Mouse (Mus musculus): ENCODE data around the gene Trpm5.

Gene Trpm5

DNA sequence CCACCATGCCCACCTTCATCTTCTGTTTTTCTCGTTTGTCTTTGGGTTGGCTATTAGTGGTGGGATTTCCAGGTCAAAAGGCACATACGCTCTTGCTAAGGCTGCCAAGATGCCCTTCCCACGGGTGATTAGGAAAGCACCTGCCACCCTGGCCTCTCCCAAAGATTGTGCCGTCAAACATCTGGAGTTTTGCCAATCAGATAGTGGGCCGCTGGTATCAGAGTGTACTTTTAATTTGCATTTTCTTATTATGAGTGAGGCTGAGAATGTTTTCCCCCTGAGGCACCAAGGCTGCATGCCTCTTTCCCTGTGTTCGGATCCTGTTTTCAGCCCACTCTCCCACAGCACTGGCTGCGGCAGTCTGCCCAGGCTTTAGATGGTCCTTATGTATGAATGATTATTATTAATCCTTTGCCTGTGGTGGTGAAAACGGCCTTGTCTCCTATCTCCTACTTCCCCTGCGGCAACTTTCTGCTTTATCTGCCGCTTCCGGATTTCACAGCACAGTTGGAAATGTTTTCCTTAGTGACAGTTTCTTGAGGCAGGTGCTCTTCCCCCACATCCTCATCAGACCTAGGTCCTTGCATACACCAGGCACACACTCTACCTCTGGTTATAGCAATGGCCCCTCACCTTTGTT lies 10.9 kb upstream of the Trpm5 start:
- DNase-seq (ENCODE audit: low spot score in 2 of 2), result no peak

DNA sequence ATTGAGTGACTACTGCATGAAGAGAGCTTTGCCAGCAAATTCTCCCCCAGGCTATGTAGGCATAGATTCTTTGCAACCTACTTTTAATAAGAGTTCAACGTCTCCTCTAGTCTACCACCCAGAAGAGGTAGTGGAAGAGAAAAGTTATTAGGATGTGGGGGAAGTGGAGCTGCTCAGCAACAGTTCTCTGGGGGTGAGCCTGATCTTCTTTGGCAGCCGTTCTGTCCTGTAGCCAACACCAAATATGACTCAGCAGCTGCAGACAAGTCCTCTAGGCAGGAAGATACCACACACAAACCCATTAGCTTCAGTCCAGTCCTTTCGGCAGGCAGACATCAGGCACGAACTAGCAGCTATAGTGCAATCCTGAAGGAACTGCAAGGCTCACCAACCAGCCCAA lies 6.3 kb upstream of the Trpm5 start:
- DNase-seq (ENCODE audit: low spot score in 2 of 2), result no peak

DNA sequence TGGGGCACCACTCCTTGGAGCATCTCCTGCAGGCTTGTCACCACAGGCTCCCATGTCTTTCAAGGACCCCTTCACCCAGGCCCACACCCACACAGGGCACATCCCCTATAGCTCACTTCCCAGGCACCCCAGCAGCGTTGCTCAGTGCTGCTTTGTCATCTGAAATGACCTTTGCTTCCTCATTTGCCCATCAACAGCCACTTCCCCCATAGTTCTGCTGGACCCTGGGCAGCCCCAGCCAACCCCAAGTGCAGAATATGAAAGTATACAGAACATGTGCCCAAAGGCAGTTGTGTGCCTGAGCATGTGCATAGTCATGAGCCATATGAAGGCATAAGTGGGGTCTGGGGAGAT lies 1.1 kb upstream of the Trpm5 start:
- DNase-seq (ENCODE audit: low spot score in 2 of 2), result no peak

DNA sequence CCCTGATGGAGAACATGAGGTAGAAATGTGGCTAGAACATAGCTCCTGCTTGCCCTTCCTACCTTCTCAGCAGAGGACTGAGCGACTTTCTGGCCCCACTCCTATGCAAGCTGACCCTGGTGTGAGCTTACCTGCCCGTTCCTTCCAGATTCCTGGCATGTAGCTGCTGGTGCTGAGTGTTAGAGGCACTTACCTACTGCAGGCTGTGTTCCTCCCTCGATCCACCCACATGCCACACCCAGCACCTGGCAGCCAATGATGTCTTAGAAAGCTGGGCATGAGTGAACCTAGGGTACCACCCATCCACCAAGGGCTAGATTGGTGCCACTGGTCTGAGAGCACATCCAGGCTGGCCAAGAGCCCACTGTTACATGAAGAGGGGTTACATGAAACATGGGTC lies 595 bp downstream of the Trpm5 start:
- no peak for DNase-seq (ENCODE audit: low spot score in 2 of 2)

DNA sequence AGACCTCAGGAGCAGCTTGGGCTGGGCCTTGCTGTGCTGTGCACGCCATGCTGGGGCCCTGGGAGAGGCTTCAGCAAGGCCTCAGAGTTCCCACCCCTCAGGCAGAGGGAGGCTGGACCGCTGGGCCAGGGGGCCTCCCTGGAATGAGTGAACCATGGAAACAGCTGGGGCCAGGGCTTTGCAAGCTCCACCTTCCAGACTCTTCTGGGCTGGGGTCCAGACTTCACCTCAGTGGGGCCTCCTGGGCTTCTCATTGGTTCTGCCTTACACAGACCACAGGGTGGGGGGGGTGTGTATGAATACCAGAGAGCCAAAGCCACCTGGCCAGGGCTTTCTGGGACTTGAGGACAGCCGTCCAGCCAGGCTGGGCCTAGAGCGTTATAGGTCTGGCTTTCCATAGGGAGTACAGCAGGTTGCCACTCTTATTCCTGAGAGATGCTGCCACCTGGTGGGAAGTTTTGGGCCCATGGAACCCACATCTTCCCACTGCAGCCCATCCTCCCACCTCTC lies 7.3 kb downstream of the Trpm5 start:
- DNase-seq (ENCODE audit: low spot score in 2 of 2), result no peak

DNA sequence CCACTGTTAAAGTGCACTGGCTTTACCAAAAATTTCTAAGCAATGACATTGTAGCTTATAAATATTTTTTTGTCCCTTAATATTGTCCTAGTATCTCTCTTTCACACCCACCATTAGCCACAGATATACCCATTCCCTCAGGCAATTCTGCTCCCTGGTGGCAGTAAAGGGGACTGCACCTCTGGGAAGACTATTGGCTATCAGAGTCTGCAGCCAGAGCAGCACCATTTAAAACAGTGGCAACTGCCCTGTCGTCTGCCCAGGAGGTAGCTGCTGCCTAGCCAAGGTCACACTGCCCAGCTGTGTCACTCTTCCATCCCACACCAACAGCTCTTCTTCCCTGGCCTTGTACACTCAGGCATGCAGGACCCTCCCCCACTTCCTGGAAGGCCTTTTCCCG lies 8.1 kb downstream of the Trpm5 start:
- peak in 1 of 2 experiments; percentile 42 for DNase-seq (ENCODE audit: low spot score in 2 of 2)

DNA sequence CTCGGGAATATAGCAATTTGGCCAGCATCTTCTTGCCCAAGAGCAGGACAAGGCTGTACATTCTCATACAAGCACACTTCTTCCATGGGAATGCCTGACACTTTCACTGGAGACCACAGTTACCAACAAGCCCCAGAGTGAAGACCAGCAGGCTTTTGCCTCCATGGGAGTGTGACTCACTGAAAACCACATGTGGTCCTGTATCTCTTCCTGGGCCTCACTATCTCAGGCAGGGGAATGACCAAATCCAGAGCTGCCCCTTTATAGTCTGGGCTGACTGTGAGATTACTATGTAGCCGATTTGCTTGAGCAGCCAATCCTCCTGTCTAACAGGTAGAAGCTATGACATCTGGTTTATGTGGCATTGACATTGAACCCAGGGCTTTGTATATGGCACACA lies 10.7 kb downstream of the Trpm5 start:
- DNase-seq (ENCODE audit: low spot score in 2 of 2), result no peak

DNA sequence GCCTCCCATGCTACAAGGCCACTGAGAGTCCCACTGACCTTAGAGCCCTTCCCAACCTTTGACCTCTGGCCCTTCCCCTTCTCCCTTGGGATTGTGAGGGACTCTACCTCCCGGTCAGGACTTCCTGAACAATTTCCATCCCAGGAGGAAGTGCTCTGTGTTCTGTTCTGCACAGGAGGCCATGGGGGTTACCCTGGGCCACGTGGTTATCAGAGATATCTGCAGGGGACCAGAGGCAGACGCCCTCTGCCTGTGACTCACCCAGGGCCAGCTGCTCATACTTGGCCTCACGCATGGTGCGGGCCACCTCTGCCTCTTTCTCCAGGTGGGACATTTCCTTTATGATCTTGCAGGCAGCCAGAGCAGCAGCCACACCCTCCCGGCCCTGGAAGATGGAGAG lies 12.4 kb downstream of the Trpm5 start:
- no peak for DNase-seq (ENCODE audit: low spot score in 2 of 2)

DNA sequence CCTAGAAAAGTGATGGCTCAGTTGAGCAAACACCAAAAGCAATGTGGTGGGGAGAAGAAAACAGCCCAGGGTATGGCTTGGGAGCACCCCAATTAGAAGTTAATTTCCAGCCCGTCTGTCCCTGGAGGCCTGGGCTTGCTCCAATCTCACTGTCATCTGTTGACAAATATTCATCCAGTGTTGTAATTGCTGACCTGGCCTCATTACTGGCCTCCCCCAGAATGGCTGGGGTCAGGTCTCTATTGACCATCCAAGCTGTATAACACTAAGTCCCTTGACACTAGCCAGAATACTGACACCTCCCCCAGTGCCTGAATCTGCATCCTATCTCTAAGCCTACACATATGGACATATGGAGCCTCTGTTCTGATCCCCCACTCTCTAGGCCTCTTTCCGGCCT lies 17.1 kb downstream of the Trpm5 start:
- no peak for DNase-seq (ENCODE audit: low spot score in 2 of 2)

DNA sequence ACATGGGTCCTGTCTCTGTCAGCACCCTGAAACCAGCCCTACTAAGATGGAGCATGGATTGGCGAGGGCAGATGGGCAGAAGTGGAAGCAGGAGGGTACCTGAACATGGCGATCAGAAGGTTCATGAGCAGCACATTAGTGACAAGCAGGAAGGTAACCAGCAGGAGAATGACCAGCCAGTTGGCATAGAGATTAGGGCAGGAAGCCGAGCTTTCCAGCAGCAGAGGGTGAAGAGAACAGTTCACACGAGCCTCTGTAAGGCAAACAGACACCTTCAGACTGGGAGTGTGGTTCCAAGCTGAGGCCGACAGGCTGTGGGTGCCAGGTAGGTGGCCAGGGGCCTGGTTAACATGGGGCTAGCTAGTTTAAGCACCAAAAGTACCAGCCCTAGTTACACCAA lies 19.0 kb downstream of the Trpm5 start:
- DNase-seq (ENCODE audit: low spot score in 2 of 2), result no peak

DNA sequence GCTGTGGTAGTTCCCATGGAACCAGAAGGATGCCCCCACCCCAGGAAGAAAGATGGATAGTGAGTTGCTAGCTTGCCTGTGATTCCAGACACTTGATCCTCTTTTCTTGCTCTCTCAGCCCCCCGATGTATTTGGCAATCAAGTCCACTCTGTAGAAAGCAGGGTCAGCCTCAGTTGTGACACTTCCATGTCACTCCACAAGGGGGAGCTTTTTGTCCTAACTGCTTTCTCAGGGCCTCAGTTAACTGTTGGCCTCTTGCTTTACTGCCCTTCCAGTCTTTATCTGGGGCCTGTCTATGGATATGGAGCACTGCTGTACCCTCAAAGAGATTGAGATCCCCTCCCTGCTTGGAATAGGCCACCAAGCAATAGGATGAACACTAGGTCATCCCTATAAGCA lies 21.4 kb downstream of the Trpm5 start:
- DNase-seq (ENCODE audit: low spot score in 2 of 2), result no peak

DNA sequence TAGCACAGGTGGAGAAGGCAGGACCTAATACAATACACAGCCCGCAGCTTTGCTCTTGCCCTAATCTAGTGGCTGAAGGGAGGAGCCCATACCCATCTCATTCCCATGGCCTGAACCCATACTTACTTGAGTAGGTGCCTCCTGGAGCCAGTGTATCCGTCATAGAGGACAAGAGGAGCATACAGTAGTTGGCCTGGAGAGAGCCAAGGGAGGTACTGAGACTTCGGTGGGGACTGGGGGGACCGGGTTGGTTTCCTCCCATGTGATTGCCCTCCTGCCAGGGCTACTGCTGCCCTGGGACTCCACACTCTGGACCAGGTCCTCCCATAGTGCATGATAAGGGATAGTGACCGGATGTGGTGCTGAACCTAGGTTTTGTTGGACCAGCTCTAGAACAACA lies 21.8 kb downstream of the Trpm5 start:
- DNase-seq (ENCODE audit: low spot score in 2 of 2), result no peak

DNA sequence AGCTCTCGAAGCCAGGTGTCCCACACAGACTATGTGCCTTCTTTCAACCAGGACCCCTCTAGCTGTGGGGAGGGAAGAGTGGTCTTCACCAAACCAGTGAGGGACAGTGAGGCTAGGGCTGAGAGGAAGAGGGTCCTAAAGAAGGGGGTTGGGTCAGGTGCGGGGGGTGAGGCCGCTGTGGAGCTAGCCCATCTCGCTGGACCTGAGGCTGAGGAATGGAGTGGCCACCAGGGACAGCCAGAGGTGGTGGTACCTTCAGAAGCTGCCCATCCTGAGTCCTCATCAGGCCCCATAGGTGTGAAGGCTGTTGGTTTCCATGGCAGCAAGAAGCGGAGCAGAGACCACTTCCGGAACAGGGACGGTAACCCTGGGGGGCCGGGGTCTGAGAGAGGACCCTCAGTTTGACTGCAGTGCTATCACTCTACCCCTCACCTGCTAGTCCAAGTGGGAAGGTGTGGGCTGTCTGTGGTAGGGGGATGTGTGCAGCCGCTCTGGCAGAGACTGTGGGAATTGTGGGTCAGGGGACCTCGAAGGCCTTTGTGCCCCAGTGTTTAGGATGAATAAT lies 23.9 kb downstream of the Trpm5 start:
- no peak for DNase-seq (ENCODE audit: low spot score in 2 of 2)

DNA sequence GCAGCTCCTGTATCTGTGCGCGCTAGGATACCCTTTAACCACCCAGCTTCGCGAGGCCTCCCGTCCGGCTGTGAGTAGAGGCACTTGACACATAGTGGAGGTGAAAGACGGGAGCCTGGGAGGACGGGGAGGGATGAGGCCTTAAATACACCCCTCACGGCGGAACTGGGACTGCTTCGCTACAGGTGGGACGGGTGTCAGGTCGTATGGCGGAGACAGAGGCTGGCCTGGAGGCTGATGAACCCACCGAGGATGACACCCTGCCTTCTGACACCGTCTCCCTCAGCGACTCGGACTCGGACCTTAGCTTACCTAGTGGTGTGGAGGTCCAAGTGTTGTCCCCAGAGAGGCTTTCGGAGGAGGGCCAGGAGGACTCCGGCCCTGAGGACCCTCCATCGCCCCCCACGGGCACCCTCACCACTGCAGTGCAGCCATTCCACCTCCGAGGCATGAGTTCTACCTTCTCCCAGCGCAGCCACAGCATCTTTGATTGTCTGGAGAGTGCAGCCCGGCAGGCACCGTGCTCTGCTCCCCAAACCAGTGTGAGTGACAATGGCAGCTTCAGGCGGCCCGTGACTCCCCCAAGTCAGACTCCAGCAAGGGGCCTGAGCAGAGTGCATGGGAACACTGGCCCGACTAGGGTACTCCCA lies 24.6 kb downstream of the Trpm5 start:
- DNase-seq (ENCODE audit: low spot score in 2 of 2), result peak; percentile 31 to 41

DNA sequence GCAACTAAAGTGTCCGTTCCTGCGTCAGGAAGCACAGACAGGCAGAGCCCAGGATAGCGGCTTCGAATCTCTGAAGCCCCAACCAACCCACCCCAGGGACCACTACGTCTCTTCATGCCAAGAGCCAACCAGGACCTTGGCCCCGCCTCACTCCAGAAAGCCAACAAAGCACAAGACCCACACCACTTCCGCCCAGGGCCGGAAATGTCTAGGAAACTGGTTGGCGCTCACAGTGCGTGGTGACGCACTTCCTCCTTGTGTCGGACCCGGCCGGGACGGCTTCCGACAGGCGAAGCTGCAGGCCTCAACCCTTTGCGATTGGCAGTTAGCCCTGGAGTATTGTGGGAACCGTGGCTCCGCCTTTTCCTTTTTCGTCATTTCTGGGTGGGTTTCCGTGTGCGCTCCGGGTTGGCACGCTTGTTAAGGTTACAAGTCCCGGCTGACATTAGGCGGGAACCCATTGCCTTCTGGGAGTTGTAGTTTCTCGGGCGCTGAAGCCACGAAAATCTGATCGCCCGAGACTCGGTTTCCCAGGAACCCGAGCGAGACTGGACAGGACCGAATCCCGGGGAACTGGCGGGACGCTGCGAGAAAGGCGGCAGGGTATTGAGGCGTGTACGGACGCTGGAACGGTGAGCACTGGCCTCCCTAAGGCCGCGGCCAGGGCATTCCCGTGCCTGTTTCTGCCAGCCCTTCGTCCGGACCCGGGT lies 25.4 kb downstream of the Trpm5 start, which contains the start of gene Tssc4:
Gene Tssc4 (plus strand): TSS at position 368 of the 710 bp plus-strand sequence.
- peak; percentile 97 to 99 for DNase-seq (ENCODE audit: low spot score in 2 of 2)

DNA sequence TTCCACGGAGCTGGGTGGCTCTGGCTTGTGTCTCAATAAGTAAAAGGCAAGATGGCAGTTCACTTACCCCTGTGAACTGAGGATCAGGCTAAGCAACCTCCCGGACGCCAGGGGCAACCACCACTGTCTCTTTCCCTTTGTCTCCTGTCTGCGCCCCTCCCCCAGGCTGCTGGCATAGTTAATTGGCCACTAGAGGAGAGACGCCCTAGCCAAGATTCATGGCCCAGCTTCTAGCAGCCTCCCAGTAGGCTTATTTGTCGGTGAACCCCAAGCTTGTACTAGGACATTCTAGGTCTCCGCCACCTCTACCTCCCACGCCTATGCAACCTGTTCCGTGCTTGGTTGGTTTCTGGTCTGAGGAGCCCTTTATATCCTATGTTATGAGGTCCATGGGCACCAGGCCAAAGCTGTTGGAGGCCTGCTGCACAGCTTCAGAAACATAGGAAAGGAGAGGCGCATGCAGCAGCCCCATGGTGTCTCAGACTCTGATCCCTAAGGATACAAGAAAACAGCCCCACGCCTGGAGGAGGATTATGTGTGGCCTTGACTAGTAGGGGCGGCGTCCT lies 26.0 kb downstream of the Trpm5 start:
- no peak for DNase-seq (ENCODE audit: low spot score in 2 of 2)

DNA sequence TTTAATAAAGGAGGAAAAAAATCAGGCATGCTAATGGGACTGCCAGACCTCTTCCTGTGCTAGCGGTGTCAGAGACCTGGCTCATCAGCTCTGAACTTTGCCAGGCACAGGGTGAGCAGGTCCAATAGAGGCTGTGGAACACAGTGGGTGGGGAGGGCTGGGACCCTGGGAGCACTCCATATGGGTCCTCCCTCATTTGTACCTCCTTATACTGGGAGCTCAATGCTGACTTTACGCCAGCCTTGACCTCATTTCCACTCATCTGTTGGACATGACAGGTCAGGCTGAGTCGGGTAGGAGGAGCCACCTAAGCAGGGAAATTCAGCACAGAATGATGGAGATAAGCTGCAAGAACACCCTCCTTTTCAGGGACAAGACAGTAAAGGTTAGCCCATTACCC lies 26.5 kb downstream of the Trpm5 start:
- no peak for DNase-seq (ENCODE audit: low spot score in 2 of 2)

DNA sequence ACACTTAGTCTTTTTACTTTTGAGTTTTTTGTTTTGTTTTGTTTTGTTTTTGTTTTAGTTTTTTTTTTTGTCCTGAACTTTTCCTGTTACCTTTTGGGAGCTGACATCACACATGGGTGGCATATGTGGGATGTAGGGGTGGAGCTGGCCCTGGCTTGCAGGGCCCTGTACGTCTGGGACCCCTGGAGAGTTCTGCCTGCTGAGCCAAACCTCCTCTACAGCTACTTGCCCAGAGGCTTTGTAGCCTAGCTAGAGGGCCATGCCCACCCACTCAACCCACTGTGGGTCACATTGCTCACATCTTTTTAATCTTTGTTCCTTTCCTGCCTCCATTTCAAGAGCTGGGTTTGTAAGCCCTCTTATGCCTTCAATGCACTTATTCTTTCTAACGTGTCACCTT lies 27.0 kb downstream of the Trpm5 start:
- DNase-seq (ENCODE audit: low spot score in 2 of 2), result no peak

DNA sequence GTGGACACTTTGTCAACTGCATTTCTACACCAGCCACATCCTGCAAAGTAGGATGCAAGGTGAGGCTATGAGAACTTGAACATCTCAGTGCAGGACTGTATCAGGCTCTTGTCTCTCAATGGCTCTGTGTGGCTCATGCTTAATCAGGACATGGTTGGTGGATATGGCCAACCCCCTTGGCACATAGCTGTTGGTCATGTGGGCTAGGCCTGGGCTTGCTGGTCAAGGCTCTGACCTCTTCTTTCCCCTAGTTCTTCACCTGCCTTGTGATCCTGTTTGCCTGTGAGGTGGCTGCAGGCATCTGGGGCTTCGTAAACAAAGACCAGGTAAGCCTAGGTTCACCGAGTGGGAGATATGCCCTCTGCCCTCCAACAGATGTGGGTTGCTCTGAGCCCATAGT lies 28.8 kb downstream of the Trpm5 start:
- DNase-seq (ENCODE audit: low spot score in 2 of 2), result no peak

DNA sequence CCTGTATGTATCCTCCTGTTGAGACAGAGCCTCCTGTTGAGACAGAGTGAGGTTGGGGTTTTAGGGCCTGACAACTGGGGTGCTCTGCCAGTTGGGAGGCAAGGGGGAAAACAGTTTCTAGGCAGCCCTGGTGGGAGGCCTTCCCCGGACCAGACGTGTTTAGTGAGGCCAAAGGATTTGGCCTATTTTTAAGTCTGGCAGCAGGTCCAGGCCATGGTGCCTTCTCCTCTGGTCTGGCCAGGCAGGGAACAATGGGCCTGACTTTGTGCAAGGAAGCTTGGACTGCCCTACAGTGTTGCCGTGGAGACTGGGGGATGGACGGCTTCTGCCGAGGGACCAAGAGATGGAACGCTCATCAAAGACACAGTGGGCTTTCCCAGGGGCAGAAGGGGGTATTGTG lies 30.2 kb downstream of the Trpm5 start:
- peak in 1 of 2 experiments; percentile 50 for DNase-seq (ENCODE audit: low spot score in 2 of 2)

DNA sequence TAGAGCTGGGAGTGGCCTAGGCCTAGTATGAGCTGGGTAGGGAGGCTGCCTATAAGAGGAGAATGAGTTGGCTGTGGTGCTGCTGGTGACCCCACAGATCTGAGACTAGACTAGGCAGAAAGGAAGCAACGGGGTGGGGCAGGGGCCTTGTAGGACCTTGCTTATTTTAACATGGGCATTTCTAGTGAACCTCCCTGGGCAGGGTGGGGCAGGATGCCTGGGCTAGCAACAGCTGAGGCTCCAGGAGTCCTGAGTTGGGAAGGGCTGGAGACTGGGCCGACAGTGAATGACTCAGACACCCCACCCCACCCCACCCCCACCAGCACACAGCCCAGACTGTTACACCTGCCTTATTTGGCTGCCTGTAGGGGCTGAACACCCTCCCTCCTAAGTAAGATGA lies 31.7 kb downstream of the Trpm5 start:
- no peak for DNase-seq (ENCODE audit: low spot score in 2 of 2)

DNA sequence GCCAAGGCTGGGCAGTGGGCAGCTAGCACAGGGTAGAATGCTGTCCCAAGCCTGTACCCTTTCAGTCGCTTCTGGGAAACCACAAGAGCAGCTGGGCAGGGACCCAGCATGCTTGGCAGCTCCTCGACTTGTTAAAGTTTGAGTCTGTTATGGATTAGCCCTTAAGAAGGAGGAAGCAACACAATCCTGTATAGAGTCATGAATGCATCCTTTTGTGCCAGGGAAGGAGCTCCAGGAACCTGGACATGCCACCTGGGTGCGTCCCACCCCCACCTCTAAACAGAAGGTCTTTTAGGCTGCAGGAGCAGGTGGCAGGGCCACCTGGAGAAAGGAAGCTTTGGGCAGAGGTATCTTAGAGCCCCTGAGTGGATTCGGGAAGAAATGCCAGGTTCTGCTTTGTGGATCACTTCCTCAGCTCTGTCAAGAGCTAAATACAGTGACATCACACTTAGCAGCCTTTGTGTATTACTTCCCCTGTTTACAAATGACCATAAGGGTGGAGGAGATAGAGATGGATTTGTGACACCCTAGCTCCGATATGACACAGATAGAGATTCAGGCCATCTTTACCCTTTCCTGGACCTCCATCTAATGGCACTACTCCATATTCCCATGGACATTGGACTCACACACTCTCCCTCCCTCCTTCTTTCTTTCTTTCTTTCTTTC lies 35.1 kb downstream of the Trpm5 start:
- DNase-seq (ENCODE audit: low spot score in 2 of 2), result no peak
